Mouse (Mus musculus) forebrain, embryonic 11.5 days (tissue): Measurements from ENCODE around the gene Polk. TPM values are rescaled to one million over a fixed set of nuclear protein-coding genes. Genes with fewer than 3 reads are reported as not detected.

ENCODE experiments used
- ATAC-seq: fragments of 200-750 bp; cut with Nextera tagmentation; replicated peaks from 2 replicates; pipeline ENCODE4 v1.8.0; 2017; ENCODE audit warnings: moderate TSS enrichment; ENCODE audit not compliant: low FRiP score
- DNase-seq: peaks from one replicate; pipeline ENCODE4 v3.0.0-alpha.2; 2017; ENCODE audit warnings: low spot score
- H3K27ac ChIP-seq: fragments of 300-500 bp; sonication (generic); 2 replicates; pipeline ENCODE4 v1.5.1; 2014; ENCODE audit warnings: low read depth, low read length
- H3K27me3 ChIP-seq: fragments of 300-500 bp; sonication (generic); 2 replicates; pipeline ENCODE4 v1.6.1; 2014; ENCODE audit warnings: mild to moderate bottlenecking, low read length, mixed read lengths; ENCODE audit not compliant: control insufficient read depth, insufficient read depth
- H3K36me3 ChIP-seq: fragments of 300-500 bp; sonication (generic); 2 replicates; pipeline ENCODE4 v1.6.1; 2014; ENCODE audit warnings: mild to moderate bottlenecking, low read length, moderate library complexity, mixed read lengths; ENCODE audit not compliant: control insufficient read depth, insufficient read depth
- H3K4me1 ChIP-seq: fragments of 300-500 bp; sonication (generic); replicated peaks from 2 replicates; pipeline ENCODE4 v1.6.1; 2014; ENCODE audit warnings: low read length, mixed read lengths; ENCODE audit not compliant: control insufficient read depth, insufficient read depth
- H3K4me2 ChIP-seq: fragments of 300-500 bp; sonication (generic); 2 replicates; pipeline ENCODE4 v1.6.1; 2014; ENCODE audit warnings: low read depth, mild to moderate bottlenecking, low read length, moderate library complexity, mixed read lengths; ENCODE audit not compliant: severe bottlenecking
- H3K4me3 ChIP-seq: fragments of 300-500 bp; sonication (generic); 2 replicates; pipeline ENCODE4 v1.5.1; 2014; ENCODE audit warnings: low read depth, low read length
- H3K9ac ChIP-seq: fragments of 300-500 bp; sonication (generic); 2 replicates; pipeline ENCODE4 v1.6.1; 2014; ENCODE audit warnings: low read length
- H3K9me3 ChIP-seq: fragments of 300-500 bp; sonication (generic); 2 replicates; pipeline ENCODE4 v1.6.1; 2016; ENCODE audit warnings: low read length, mixed read lengths; ENCODE audit not compliant: control insufficient read depth
- WGBS: fragments of 180-500 bp; shearing (Covaris S2); extraction: QIAGEN DNeasy Blood & Tissue Kit; methylation state at CpG from one replicate; pipeline ENCODE4 v1.1.7; 2014; 5-methylcytosine and 5-hydroxymethylcytosine counted together
- polyA plus RNA-seq: library from polyadenylated mRNA; unstranded; fragments of >200 nt; fragmentation: Nextera tagmentation; extraction: Ambion mirVana; gene quantifications from 2 replicates; pipeline ENCODE4 v1.2.1, GENCODE M21; 2014

The Polk gene
- polyA plus RNA-seq, 1 experiment from 2014 or later, result 10.4 TPM

DNA sequence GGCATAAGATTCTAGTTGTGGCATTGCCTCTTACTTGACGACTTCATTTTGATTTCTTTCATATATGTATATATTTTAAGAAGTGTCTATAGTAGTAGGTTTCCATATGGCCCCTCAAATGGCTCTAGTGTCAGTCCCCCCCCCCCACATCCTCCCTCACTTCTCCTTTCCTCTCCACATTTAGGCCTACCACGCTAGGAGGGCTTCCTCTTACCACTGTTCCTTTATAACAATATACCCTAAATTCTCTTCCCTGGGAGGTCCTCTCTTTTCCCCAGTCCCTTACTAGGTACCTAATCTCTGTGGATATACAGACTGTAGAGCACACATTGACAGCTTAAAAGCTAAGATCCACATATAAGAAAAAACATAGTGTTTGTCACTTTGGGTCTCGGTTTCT is 21.1 kb downstream of the Polk start:
- no peak for DNase-seq
- 88% methylated on average over 3 of the region's 3 CpGs for whole genome bisulfite sequencing

DNA sequence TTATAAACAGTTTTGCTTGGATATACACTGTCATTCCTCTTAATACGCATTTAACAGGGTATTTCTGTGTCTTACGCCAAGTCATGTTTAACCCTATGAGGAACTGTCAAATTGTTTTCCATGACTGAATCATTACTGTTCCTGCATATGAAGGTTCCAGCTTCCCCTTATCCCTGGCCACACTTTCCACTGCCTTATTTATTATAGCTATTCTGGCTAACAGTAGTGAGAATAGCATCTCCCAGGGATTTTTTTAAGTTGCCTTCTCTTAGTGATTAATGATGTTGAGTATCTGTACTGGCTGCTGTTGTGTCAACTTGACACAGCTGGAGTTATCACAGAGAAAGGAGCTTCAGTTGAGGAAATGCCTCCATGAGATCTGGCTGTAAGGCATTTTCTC is 25.0 kb downstream of the Polk start:
- Histone ChIP-seq H3K9me3 (no peaks in the 10 kb centered on the region), H3K4me3 (no peak overlapping the region), H3K27me3 (no peaks in the 10 kb centered on the region), H3K27ac (no peak overlapping the region), H3K4me2 (no peak overlapping the region), H3K4me1 (no peaks in the 10 kb centered on the region), H3K36me3 (no peaks in the 10 kb centered on the region), H3K9ac (no peak overlapping the region)
- ATAC-seq, result no peak
- DNase-seq, result no peak
- WGBS, result 95% methylated on average over 2 of the region's 2 CpGs

More for the DNA sequence above, 21.1 kb downstream of the Polk start:
- Histone ChIP-seq H3K9me3 (no peaks in the 10 kb centered on the region), H3K4me3 (no peak overlapping the region), H3K27me3 (no peaks in the 10 kb centered on the region), H3K36me3 (no peaks in the 10 kb centered on the region), H3K27ac (no peak overlapping the region), H3K4me1 (no peaks in the 10 kb centered on the region), H3K4me2 (no peak overlapping the region), H3K9ac (no peak overlapping the region)
- ATAC-seq, result no peak

DNA sequence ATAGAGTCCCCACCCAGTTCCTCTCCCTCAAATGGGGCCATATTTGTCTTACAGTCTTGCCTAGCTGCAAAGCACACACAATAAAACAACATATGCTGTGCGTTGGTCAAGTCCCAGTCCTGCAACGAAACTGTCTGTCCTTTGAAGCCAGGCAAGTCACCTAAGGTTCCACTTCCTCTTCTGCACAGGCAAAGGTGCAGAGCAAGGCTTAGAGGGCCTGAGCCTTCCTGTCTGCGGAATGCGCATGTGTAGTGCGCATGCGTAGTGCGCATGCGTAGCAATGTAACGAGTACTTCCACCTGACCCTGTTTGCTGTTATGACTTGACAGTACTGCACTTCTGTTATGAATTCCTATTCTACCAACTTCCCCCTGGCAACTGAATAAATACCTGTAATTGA is 26.1 kb downstream of the Polk start:
- ATAC-seq, result no peak
- H3K36me3 ChIP-seq, result no peaks in the 10 kb centered on the region
- no peak overlapping the region for H3K4me3 ChIP-seq
- H3K4me2 ChIP-seq, result no peak overlapping the region
- H3K27me3 ChIP-seq, result no peaks in the 10 kb centered on the region
- no peak overlapping the region for H3K9ac ChIP-seq
- DNase-seq, result no peak
- H3K9me3 ChIP-seq, result no peaks in the 10 kb centered on the region
- WGBS, result 97% methylated on average over 9 of the region's 9 CpGs
- H3K4me1 ChIP-seq, result no peaks in the 10 kb centered on the region
- no peak overlapping the region for H3K27ac ChIP-seq

DNA sequence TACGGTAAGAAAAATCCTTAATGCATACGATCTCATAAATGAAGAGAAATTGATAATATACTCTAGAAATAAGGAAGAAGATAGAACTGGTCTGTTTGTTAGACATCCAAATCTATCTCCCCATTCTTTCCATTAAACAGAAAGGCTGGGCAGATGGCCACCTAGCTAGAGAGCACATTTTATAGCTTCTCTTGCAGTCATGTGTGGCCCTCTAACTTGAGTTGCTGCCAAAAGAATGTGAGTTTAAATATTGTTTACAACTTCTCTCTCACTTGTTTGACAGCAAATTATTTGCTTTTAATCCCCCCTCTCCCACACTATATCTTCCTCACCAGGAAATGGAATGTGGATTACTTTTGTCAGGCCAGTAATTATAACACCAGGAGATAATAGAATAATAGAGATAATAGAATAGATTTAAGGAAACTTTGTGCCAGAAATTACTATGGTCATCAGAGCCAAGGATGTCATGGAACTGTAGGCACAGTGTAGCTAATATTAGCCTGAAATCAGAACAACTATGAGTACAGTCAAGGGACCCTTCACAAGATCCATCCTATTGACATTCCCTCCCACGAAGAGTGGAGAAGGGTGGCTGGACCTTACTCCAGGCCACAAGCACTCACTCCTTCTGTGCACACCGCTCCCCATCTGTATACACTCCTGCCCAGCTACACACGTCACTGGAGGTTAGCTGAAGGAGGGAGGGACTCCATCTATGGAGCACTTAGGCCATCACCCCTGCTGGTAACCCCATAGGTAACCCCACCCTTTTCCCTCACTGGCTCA is 28.0 kb downstream of the Polk start:
- no peaks in the 10 kb centered on the region for H3K4me1 ChIP-seq
- WGBS, result 88% methylated on average over 5 of the region's 5 CpGs

DNA sequence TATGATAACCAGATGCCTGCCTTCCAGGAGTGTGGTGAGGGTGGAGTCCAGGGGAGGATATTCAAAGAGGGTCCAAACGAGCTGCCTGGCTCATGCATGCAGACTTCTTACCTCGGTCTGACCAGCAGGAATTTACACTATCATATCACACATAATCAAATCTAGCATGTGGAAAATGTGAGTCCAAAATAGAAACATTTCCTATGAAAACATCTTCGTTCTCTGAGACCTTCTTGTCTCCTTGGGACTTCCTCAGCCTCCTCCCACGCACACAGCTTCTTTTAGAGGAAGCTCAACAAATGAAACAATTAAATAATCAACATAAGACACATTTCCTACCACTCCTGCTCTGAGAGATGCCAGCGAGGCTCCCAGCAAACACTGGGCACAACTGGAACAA is 30.5 kb downstream of the Polk start:
- Histone ChIP-seq H3K36me3 (no peaks in the 10 kb centered on the region), H3K4me3 (no peak overlapping the region), H3K4me2 (no peak overlapping the region), H3K27me3 (no peaks in the 10 kb centered on the region), H3K27ac (no peak overlapping the region), H3K9ac (no peak overlapping the region), H3K9me3 (no peaks in the 10 kb centered on the region), H3K4me1 (no peaks in the 10 kb centered on the region)
- ATAC-seq (no peak), DNase-seq (no peak)
- 78% methylated on average over 5 of the region's 5 CpGs for WGBS

More for the DNA sequence above, 28.0 kb downstream of the Polk start:
- Histone ChIP-seq H3K4me3 (no peak overlapping the region), H3K36me3 (no peaks in the 10 kb centered on the region), H3K27ac (no peak overlapping the region), H3K27me3 (no peaks in the 10 kb centered on the region), H3K9ac (no peak overlapping the region), H3K4me2 (no peak overlapping the region), H3K9me3 (no peaks in the 10 kb centered on the region)
- ATAC-seq (no peak), DNase-seq (no peak)

DNA sequence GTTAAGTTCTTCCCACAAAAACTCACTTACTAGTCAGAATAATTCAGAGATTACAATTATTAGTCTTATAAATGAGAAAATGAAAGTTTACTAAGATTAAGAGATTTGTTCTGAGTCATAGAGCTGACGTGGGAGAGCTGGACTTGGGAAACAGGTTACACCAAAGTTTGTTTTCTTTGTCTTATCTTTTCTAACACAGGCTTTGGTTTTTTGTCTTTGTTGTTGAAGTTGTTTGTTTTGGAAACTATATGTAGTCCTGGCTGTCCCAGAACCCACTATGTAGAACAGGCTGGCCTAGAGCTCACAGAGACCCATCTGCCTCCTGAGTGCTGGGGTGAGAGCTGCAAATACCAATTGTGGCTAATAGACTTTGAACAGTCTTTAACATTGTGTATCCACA is 31.1 kb downstream of the Polk start:
- H3K27me3 ChIP-seq, result no peaks in the 10 kb centered on the region
- no peak overlapping the region for H3K4me2 ChIP-seq
- H3K4me3 ChIP-seq, result no peak overlapping the region
- no peaks in the 10 kb centered on the region for H3K4me1 ChIP-seq
- no peak overlapping the region for H3K27ac ChIP-seq
- no peak overlapping the region for H3K9ac ChIP-seq
- DNase-seq (no peak), ATAC-seq (no peak)
- H3K36me3 ChIP-seq, result no peaks in the 10 kb centered on the region
- WGBS, result 82% methylated on average over 1 of the region's 1 CpGs
- no peaks in the 10 kb centered on the region for H3K9me3 ChIP-seq

DNA sequence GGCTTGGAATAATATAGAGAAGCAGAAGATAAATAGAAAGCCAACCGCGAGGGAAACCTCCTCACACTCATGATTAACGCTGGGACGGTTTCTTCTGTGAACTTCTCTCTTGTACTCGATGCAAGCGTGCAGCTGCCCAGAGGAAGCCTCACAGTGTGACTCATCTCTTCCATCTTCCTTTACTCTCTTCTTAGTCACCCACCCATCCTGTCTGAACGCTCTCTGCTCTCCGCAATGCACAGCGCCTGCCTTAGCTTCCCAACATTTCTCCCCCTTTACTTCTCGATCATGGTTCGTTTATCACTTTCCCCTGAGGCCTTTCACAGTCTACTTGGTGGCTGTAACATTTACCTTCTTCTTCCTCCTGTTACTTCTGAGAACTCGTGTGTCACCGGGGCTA is 31.7 kb downstream of the Polk start:
- Histone ChIP-seq H3K4me1 (no peaks in the 10 kb centered on the region), H3K27ac (no peak overlapping the region), H3K36me3 (no peaks in the 10 kb centered on the region), H3K4me2 (no peak overlapping the region), H3K9ac (no peak overlapping the region), H3K9me3 (no peaks in the 10 kb centered on the region), H3K4me3 (no peak overlapping the region), H3K27me3 (no peaks in the 10 kb centered on the region)
- ATAC-seq, result no peak
- 92% methylated on average over 13 of the region's 13 CpGs for WGBS
- no peak for DNase-seq

DNA sequence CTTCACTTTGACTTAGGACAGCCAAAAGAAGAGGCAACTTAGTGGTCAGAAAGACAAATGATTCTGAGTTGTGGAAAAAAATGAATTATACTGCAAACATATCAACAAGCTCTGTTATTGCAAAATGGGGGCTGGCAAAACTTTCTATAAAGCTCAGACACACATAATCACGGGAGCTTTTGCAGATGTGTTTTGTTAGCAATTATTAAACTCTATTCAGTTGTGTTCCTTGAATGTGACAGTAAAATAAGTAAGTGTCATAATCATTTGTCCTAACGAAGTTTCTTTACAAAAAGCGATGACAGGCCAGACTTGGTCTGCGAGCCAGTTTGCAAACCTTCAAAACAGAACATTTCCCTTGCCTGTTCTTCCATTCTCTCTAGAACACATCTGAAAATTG is 34.8 kb downstream of the Polk start:
- ATAC-seq (no peak), DNase-seq (no peak)
- Histone ChIP-seq H3K4me3 (no peak overlapping the region), H3K27me3 (no peaks in the 10 kb centered on the region), H3K9ac (no peak overlapping the region), H3K27ac (no peak overlapping the region), H3K36me3 (no peaks in the 10 kb centered on the region), H3K4me2 (no peak overlapping the region), H3K9me3 (no peaks in the 10 kb centered on the region), H3K4me1 (no peaks in the 10 kb centered on the region)
- WGBS, result 94% methylated on average over 4 of the region's 4 CpGs

DNA sequence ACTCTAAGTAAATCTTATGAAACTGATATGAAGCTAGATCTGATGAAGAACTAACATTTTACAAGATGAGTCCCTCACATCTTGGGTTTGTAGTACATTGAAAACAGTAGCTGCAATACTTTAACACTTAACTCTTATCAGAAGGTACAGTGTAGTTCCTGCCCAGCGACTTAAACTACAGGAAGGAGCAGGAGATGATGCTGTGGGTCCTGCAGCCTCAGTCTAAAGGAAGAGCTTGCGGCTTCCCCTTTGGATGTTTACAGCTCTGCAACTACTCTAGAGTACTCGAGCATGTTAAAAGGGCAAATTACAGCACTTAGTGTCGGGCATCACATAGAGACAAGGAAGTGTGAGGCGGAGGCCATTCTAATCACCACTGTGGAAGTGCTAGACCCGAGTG is 36.1 kb downstream of the Polk start:
- Histone ChIP-seq H3K36me3 (no peaks in the 10 kb centered on the region), H3K4me2 (no peak overlapping the region), H3K4me3 (no peak overlapping the region), H3K27ac (no peak overlapping the region), H3K27me3 (no peaks in the 10 kb centered on the region), H3K9ac (no peak overlapping the region), H3K4me1 (no peaks in the 10 kb centered on the region), H3K9me3 (no peaks in the 10 kb centered on the region)
- ATAC-seq (no peak), DNase-seq (no peak)
- WGBS, result 93% methylated on average over 6 of the region's 6 CpGs
